12 mouse cellular contexts compared by ENCODE assay signal in the genomic region with DNA sequence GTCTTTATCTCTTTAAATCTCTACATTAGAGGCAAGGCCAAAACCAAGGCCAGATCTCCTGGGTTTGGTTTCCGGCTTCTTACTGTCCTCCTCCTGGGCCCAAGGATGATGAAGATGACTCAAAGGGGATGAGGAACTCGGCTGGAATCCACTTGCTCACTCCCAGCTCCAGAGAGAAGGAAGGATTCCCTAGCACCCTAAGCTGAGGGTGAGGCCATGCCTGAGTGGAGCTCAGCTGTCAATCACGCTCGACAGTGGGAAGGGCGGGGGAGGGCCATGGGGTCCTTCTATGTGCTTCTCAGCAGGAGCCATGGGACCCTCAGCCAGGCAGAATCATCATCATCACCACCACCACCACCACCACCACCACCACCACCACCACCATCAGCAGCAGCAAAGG. TPM values are rescaled to one million over a fixed set of nuclear protein-coding genes. Genes with fewer than 3 reads are reported as not detected.
DNase-seq lines count a peak whose midpoint lies in the region; ATAC-seq and TF ChIP-seq lines count a peak whose summit lies in the region.
"Had no signal": no experiment of that assay in that cellular context is flagged by ENCODE, and none has a peak within 500 bp of the region (broad histone marks: within the 10 kb centered on the region; RNA-seq: fewer than 3 reads in every experiment).

No protein-coding gene starts in this region.

- DNase-seq in adrenal gland, adult (ENCODE audit: inconsistent age in 2 of 2, low spot score in 1 of 2) = peak; percentile 83 to 91
- DNase-seq in adrenal gland, postnatal 4 days (ENCODE audit: low spot score in 2 of 2) = no peak
- no peak for DNase-seq in heart, adult 9 months (ENCODE audit: low spot score in 2 of 2)
- peak; percentile 56 for DNase-seq in 3134 (ENCODE audit: extremely low read depth, insufficient read length, low spot score)
- DNase-seq in frontal cortex, postnatal 14 days (ENCODE audit: low spot score in 2 of 2) = no peak
- DNase-seq: cerebellum, postnatal 25 days had no signal

- peaks cover 53 to 83% of the 10 kb centered on the region in 2 experiments for H3K4me1 ChIP-seq in heart, embryonic 14.5 days (ENCODE audit: control insufficient read depth in 2 of 2, insufficient read depth in 2 of 2, low read length in 2 of 2)
- H3K4me1 ChIP-seq in bone marrow macrophage, adult 2 months (ENCODE audit: control insufficient read depth, insufficient read depth, low read length) = peaks cover 45% of the 10 kb centered on the region

- no peaks in the 10 kb centered on the region for H3K27me3 ChIP-seq in heart, embryonic 14.5 days (ENCODE audit: control insufficient read depth, insufficient read depth, low read length)
- H3K27me3 ChIP-seq: intestine, embryonic 15.5 days had no signal

- H3K27ac ChIP-seq in heart, embryonic 14.5 days (replicated peaks in 1 of 2; ENCODE audit: control insufficient read depth in 1 of 2, insufficient read depth in 1 of 2, low read depth in 2 of 2, low read length in 2 of 2) = peak overlapping the region; percentile 81 to 88
- peak overlapping the region; percentile 94 for H3K27ac ChIP-seq in bone marrow macrophage, adult 2 months (ENCODE audit: insufficient read depth, low read depth, low read length)
- H3K27ac ChIP-seq: intestine, embryonic 15.5 days had no signal

- peak overlapping the region; percentile 48 for H3K4me2 ChIP-seq in heart, embryonic 14.5 days (ENCODE audit: low read length)
- H3K4me2 ChIP-seq: intestine, embryonic 15.5 days; midbrain, embryonic 11.5 days had no signal

- H3K9me3 ChIP-seq in heart, embryonic 14.5 days (ENCODE audit: control insufficient read depth, low read length) = no peaks in the 10 kb centered on the region
- H3K9me3 ChIP-seq: intestine, embryonic 15.5 days had no signal

- ATAC-seq in heart, embryonic 14.5 days (ENCODE audit: insufficient number of reproducible peaks, insufficient read depth, low FRiP score, low read depth) = no peak
- no peak for ATAC-seq in monocyte, adult 5-6 weeks (replicated peaks; ENCODE audit: insufficient number of reproducible peaks, low FRiP score, low TSS enrichment, poor library complexity, severe bottlenecking)
- ATAC-seq: forebrain, embryonic 14.5 days; intestine, embryonic 15.5 days had no signal

- no peak overlapping the region for H3K4me3 ChIP-seq in heart, embryonic 14.5 days (ENCODE audit: control insufficient read depth in 1 of 2, insufficient read depth in 1 of 2, low read depth in 1 of 2, low read length in 2 of 2)
- no peak overlapping the region for H3K4me3 ChIP-seq in bone marrow macrophage, adult 2 months (ENCODE audit: insufficient read depth, low read length)
- H3K4me3 ChIP-seq: intestine, embryonic 15.5 days had no signal

- no peak for TF ChIP-seq POLR2A in bone marrow macrophage, adult 2 months (IDR thresholded peaks at IDR 0.05; ENCODE audit: borderline replicate concordance, low read depth, low read length)

- H3K36me3 ChIP-seq in heart, embryonic 14.5 days (ENCODE audit: control insufficient read depth, insufficient read depth, low read length) = no peaks in the 10 kb centered on the region
- H3K36me3 ChIP-seq: intestine, embryonic 15.5 days had no signal

- H3K9ac ChIP-seq in heart, embryonic 14.5 days (ENCODE audit: low read length) = peak overlapping the region; percentile 3; the same call in 1 of the 2 replicates
- H3K9ac ChIP-seq: intestine, embryonic 15.5 days had no signal

- WGBS in heart, embryonic 14.5 days = 64% methylated on average over 5 of the region's 5 CpGs

- no peak for TF ChIP-seq CTCF in bone marrow macrophage, adult 2 months (IDR thresholded peaks at IDR 0.05; ENCODE audit: low read depth, low read length)

RNA-seq across cellular contexts. Expression of a gene that starts 10.9 kb away (rescaled TPM):
- total RNA-seq in adrenal gland, postnatal 4 days (2021) = 10 to 100 TPM; 47.8 to 53.0 TPM
- polyA plus RNA-seq in heart, embryonic 14.5 days (2014; fragmentation: Nextera tagmentation; extraction: Ambion mirVana) = 19.4 and 21.2 TPM in 2 replicates
- polyA plus RNA-seq in bone marrow macrophage, adult 2 months (2012; ENCODE audit: insufficient read depth, insufficient read length, missing spikeins) = 10.0 and 10.1 TPM in 2 replicates
- total RNA-seq in monocyte, adult 5-6 weeks (2017) = 1.3 to 6.4 TPM (median 4.1 TPM) in 3 replicates

RNA-seq across cellular contexts. Expression of a gene that starts 11.1 kb away (rescaled TPM):
- 10 to 100 TPM; 49.0 to 53.5 TPM for total RNA-seq in adrenal gland, postnatal 4 days (2021)
- polyA plus RNA-seq in heart, embryonic 14.5 days (2014; fragmentation: Nextera tagmentation; extraction: Ambion mirVana) = 55.9 and 56.7 TPM in 2 replicates
- 31.1 and 40.5 TPM in 2 replicates for polyA plus RNA-seq in bone marrow macrophage, adult 2 months (2012; ENCODE audit: insufficient read depth, insufficient read length, missing spikeins)
- 11.6 to 45.4 TPM (median 31.4 TPM) in 3 replicates for total RNA-seq in monocyte, adult 5-6 weeks (2017)

Comparison
In these comparisons a context has a peak if more than half of its experiments do, and no peak if none do; other contexts are left out.
1. DNase-seq: peak in adrenal gland, adult (2 of 2) and 3134 (single experiment); none in adrenal gland, postnatal 4 days (0 of 2), heart, adult 9 months (0 of 2) and frontal cortex, postnatal 14 days (0 of 2).